Mouse (Mus musculus) liver, adult 2 months (tissue): ENCODE data around the gene Gm37240.

ENCODE experiments used
- CTCF ChIP-seq: fragments of 200-500 bp; IDR thresholded peaks from 2 replicates; pipeline ENCODE4 v1.5.1; 2011; ENCODE audit warnings: low read depth, low read length, control low read depth
- POLR2A ChIP-seq: fragments of 200-500 bp; IDR thresholded peaks from 2 replicates; pipeline ENCODE4 v1.6.1; 2011; ENCODE audit warnings: low read length, control low read depth; ENCODE audit not compliant: insufficient read depth; ENCODE audit errors: extremely low read depth

DNA sequence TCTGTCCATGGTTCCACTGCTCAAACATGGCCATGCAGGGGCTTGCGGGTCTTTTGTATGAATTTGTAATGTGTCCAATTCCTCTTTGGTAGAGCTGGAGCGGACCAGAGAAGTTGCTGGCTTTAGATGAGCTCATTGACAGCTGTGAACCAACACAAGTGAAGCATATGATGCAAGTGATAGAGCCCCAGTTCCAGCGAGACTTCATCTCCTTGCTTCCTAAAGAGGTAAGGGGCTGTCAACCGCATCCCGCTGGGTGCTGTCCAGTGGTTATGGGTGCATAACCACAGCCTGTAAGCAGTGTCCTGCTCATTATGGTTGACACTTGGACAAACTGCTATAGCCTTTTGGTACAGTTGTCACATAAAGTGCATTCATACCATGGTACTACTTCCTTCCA is 922.2 kb downstream of the Gm37240 start:
- TF ChIP-seq POLR2A (no peak), CTCF (no peak)
